Mouse (Mus musculus) hematopoietic stem cell, adult 5-6 weeks (primary cell): Measurements from ENCODE around the gene Actbl2. TPM values are rescaled to one million over a fixed set of nuclear protein-coding genes. Genes with fewer than 3 reads are reported as not detected.

ENCODE experiments used
- ATAC-seq, 2 experiments: fragments of 125-278 bp in 1 of 2; replicated peaks in 1 of 2; 2 replicates each; pipeline ENCODE4 v1.8.0; 2016 to 2017; ENCODE audit warnings: inconsistent platforms in 2 of 2, mild to moderate bottlenecking in 2 of 2, moderate number of reproducible peaks in 2 of 2, low read depth in 1 of 2, moderate TSS enrichment in 1 of 2; ENCODE audit not compliant: low FRiP score in 2 of 2, poor library complexity in 2 of 2, severe bottlenecking in 2 of 2, insufficient read depth in 1 of 2, low TSS enrichment in 1 of 2
- total RNA-seq: library from RNA; stranded (forward); fragments of 172-1452, 232-1000 nt; gene quantifications from 2 replicates; pipeline ENCODE4 v1.2.3, GENCODE M21; 2017

Gene Actbl2
- total RNA-seq, 1 experiment from 2014 or later: not detected

DNA sequence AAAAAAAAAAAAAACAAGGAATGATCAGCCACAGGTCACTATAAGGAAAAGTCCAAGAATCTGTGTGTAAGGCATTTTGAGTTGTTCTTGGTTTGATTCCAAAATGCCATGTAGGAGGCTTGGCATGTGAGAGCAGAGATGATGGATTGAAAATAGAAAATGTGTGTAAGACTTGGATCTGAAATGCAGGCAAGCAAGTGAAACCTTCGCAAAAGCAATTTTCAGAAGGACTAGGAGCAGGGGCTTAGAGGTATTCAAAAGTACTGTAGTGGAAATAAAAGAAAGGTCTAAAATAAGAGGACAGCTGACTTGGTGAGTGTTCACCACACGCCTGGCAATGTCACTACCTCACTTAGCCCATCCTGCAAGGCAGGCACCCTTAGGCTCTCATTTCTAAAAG is 49.4 kb downstream of the Actbl2 start:
- ATAC-seq: no peak

DNA sequence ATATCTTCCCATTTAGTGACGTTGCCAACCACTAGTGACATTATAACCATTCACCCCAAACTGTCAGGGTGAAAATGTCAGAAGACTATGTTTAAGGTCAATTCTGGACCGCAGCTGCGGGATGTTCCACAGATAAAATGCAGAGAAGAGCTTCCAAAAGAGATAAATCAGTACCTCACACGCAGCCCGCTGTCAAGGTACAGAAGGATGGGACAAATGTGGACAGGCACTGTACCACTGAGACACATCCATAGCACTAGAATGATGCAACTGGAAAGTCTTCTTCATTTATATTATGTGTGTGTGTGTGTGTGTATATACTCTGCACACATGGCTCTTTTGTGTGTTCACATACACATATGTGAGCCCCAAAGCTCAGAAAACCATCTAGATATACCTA is 49.9 kb downstream of the Actbl2 start:
- no peak for ATAC-seq

Other genes with a start within 250 kb of the Actbl2 start
- 207 and 211 TPM in 2 replicates for gene Gpbp1, start 235.1 kb downstream of the Actbl2 start, total RNA-seq